Mouse (Mus musculus): Measurements from ENCODE around the gene Asic2. TPM values are rescaled to one million over a fixed set of nuclear protein-coding genes. Genes with fewer than 3 reads are reported as not detected.
A peak's percentile ranks its signal among the peaks of the same experiment; 100 is the strongest.

The Asic2 gene
- polyA plus RNA-seq, 1 experiment from 2014 or later: 0.47 TPM

GRCm38 (mm10) chr11:81780596-81780995 is 187.7 kb downstream of the Asic2 start:
- no peak for ATAC-seq (ENCODE audit: low FRiP score, low TSS enrichment)
- H3K9me3 ChIP-seq (ENCODE audit: control insufficient read depth, low read length): no peaks in the 10 kb centered on the region
- 78% methylated on average over 2 of the region's 2 CpGs for WGBS

DNA sequence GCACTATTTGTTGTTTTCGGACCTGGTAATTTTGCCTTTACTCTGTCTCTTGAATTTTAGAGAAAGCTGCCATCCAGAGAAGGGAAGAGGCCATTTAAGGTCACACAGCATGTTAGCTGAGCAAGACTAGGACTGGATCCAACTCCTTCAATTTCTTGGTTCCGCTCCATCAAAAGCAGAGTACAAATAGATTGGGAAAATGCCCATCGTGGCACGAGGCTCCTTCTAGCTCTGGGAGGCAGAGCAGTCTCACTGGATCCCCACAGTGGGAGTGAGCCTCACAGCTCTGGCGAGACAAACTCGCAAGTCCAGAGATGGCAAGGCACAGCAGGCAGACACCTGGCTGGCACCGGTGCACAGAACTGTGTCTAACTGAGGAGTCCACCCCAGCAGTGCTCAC is 188.4 kb downstream of the Asic2 start:
- Histone ChIP-seq H3K9ac (ENCODE audit: low read length) (no peak overlapping the region), H3K9me3 (ENCODE audit: control insufficient read depth, low read length) (no peaks in the 10 kb centered on the region), H3K27me3 (ENCODE audit: control insufficient read depth, insufficient read depth, low read length) (no peaks in the 10 kb centered on the region), H3K27ac (replicated peaks) (no peak overlapping the region), H3K4me3 (ENCODE audit: low read depth, low read length) (no peak overlapping the region), H3K4me1 (replicated peaks; ENCODE audit: control insufficient read depth, insufficient read depth) (no peaks in the 10 kb centered on the region), H3K4me2 (replicated peaks; ENCODE audit: low read depth) (no peak overlapping the region), H3K36me3 (ENCODE audit: control insufficient read depth, insufficient read depth, low read length) (no peaks in the 10 kb centered on the region)
- WGBS: 70% methylated on average over 7 of the region's 7 CpGs
- TF ChIP-seq CTCF (IDR thresholded peaks at IDR 0.05; ENCODE audit: low read depth) (no peak), EP300 (optimal IDR thresholded peaks at IDR 0.05) (no peak)
- DNase-seq (ENCODE audit: low spot score) (no peak), ATAC-seq (ENCODE audit: low FRiP score, low TSS enrichment) (no peak)

More at GRCm38 (mm10) chr11:81780596-81780995, 187.7 kb downstream of the Asic2 start:
- Histone ChIP-seq H3K9ac (ENCODE audit: low read length) (no peak overlapping the region), H3K36me3 (ENCODE audit: control insufficient read depth, insufficient read depth, low read length) (no peaks in the 10 kb centered on the region), H3K27ac (replicated peaks) (no peak overlapping the region), H3K4me2 (replicated peaks; ENCODE audit: low read depth) (no peak overlapping the region), H3K4me3 (ENCODE audit: low read depth, low read length) (no peak overlapping the region), H3K4me1 (replicated peaks; ENCODE audit: control insufficient read depth, insufficient read depth) (no peaks in the 10 kb centered on the region), H3K27me3 (ENCODE audit: control insufficient read depth, insufficient read depth, low read length) (no peaks in the 10 kb centered on the region)
- no peak for DNase-seq (ENCODE audit: low spot score)
- TF ChIP-seq EP300 (optimal IDR thresholded peaks at IDR 0.05): no peak
- no peak for TF ChIP-seq CTCF (IDR thresholded peaks at IDR 0.05; ENCODE audit: low read depth)

DNA sequence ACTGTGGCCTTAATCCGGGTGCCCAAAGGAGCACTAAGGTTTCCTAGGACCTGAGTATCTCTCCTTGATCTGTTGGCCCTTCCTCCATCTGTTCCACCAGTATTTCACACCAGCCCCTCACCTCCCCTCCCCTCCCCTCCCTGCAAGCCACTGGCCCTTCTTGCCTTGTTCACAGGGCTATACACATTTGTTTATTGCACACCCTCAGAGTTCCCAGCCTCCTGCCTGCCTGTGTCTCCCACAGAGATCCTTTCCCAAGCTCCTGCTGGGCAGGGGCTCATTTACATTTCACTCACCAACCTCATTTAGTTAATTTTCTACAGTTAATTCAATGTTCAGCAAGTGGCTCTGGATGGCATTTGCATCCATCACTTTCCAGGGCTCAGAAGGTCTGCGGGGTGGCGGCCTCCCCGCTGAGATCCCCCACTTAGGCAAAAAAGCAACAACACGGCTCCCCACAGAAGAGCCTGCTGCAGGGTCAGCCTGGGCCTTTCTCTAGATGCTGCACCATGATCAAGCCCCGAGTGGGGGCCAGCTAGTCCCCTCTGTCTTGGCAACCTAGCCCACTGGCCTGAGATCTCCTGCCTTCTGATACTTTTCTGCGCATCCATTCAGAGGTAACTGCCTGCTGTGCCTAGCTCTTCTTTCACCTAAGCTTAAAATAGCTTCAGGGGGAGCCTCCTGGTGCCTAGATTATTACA is 196.9 kb downstream of the Asic2 start:
- Histone ChIP-seq H3K9me3 (ENCODE audit: control insufficient read depth, low read length) (no peaks in the 10 kb centered on the region), H3K27ac (replicated peaks) (no peak overlapping the region), H3K4me1 (replicated peaks; ENCODE audit: control insufficient read depth, insufficient read depth) (no peaks in the 10 kb centered on the region), H3K9ac (ENCODE audit: low read length) (no peak overlapping the region), H3K4me2 (replicated peaks; ENCODE audit: low read depth) (no peak overlapping the region), H3K27me3 (ENCODE audit: control insufficient read depth, insufficient read depth, low read length) (no peaks in the 10 kb centered on the region), H3K4me3 (ENCODE audit: low read depth, low read length) (no peak overlapping the region), H3K36me3 (ENCODE audit: control insufficient read depth, insufficient read depth, low read length) (no peaks in the 10 kb centered on the region)
- ATAC-seq (ENCODE audit: low FRiP score, low TSS enrichment) (no peak), DNase-seq (ENCODE audit: low spot score) (no peak)
- 25% methylated on average over 7 of the region's 7 CpGs for WGBS
- TF ChIP-seq CTCF (IDR thresholded peaks at IDR 0.05; ENCODE audit: low read depth) (no peak), EP300 (optimal IDR thresholded peaks at IDR 0.05) (no peak)

DNA sequence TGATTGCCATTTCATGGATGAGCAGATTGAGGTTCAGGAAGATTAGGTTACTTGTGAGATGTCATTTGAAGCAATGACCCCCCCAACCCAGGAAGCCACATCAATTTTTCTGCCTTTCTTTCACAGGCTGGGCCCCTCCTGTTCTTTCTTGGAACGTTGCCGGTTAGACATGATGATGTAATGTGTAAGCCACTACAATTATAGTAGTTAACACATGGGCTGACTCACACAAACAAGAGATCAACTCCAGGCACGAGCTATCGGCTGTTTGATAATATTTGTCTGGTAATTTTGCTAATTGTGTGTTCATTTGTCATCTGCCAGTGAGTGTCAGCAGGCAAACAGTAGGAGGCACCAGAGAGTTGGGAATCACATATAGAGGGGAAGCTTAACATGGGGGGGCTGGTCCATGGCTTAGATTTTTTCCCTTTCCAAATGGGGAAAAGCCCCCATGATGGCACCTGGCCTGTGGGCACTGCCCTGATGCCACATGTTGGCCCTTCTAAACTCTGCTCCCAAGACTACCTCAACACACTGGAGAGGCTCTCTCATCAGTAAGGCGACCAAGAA is 198.5 kb downstream of the Asic2 start:
- Histone ChIP-seq H3K4me1 (replicated peaks; ENCODE audit: control insufficient read depth, insufficient read depth) (no peaks in the 10 kb centered on the region), H3K27ac (replicated peaks) (no peak overlapping the region), H3K4me3 (ENCODE audit: low read depth, low read length) (no peak overlapping the region), H3K27me3 (ENCODE audit: control insufficient read depth, insufficient read depth, low read length) (no peaks in the 10 kb centered on the region), H3K4me2 (replicated peaks; ENCODE audit: low read depth) (no peak overlapping the region), H3K9me3 (ENCODE audit: control insufficient read depth, low read length) (no peaks in the 10 kb centered on the region), H3K36me3 (ENCODE audit: control insufficient read depth, insufficient read depth, low read length) (no peaks in the 10 kb centered on the region), H3K9ac (ENCODE audit: low read length) (no peak overlapping the region)
- ATAC-seq (ENCODE audit: low FRiP score, low TSS enrichment): no peak
- TF ChIP-seq EP300 (optimal IDR thresholded peaks at IDR 0.05) (no peak), CTCF (IDR thresholded peaks at IDR 0.05; ENCODE audit: low read depth) (peak; percentile 28; the same call in 1 of the 2 replicates)
- DNase-seq (ENCODE audit: low spot score): no peak
- 48% methylated on average over 5 of the region's 5 CpGs for WGBS

DNA sequence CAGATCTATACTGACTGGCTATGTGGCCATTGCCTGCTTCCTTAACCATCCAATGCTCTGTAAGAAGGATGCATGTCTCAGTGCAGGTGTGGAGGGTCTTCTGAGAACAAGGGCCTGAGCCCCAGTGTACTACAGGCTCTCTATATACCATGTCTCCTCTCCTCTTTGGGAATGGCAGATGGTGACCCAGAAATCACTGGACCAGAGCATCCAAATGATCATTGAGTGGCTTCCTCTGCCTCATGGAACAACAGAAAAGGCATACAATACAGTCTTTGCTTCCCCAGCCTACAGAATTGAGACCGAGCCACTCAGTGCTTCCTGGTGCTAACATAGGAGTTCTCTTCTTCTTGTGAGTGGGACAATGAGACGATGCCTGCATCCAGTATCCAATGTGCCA is 200.0 kb downstream of the Asic2 start:
- Histone ChIP-seq H3K9me3 (ENCODE audit: control insufficient read depth, low read length) (no peaks in the 10 kb centered on the region), H3K4me3 (ENCODE audit: low read depth, low read length) (no peak overlapping the region), H3K36me3 (ENCODE audit: control insufficient read depth, insufficient read depth, low read length) (no peaks in the 10 kb centered on the region), H3K27me3 (ENCODE audit: control insufficient read depth, insufficient read depth, low read length) (no peaks in the 10 kb centered on the region), H3K27ac (replicated peaks) (no peak overlapping the region), H3K4me2 (replicated peaks; ENCODE audit: low read depth) (no peak overlapping the region), H3K4me1 (replicated peaks; ENCODE audit: control insufficient read depth, insufficient read depth) (no peaks in the 10 kb centered on the region), H3K9ac (ENCODE audit: low read length) (no peak overlapping the region)
- WGBS: 71% methylated on average over 2 of the region's 2 CpGs
- ATAC-seq (ENCODE audit: low FRiP score, low TSS enrichment) (0 out of 2 replicates have a peak, but pooled peaks have one; percentile 15), DNase-seq (ENCODE audit: low spot score) (no peak)
- TF ChIP-seq EP300 (optimal IDR thresholded peaks at IDR 0.05) (no peak), CTCF (IDR thresholded peaks at IDR 0.05; ENCODE audit: low read depth) (no peak)

- Histone ChIP-seq H3K4me2 (replicated peaks; ENCODE audit: low read depth) (no peak overlapping the region), H3K27ac (replicated peaks) (no peak overlapping the region), H3K36me3 (ENCODE audit: control insufficient read depth, insufficient read depth, low read length) (no peaks in the 10 kb centered on the region), H3K27me3 (ENCODE audit: control insufficient read depth, insufficient read depth, low read length) (no peaks in the 10 kb centered on the region), H3K9ac (ENCODE audit: low read length) (no peak overlapping the region), H3K4me3 (ENCODE audit: low read depth, low read length) (no peak overlapping the region), H3K4me1 (replicated peaks; ENCODE audit: control insufficient read depth, insufficient read depth) (no peaks in the 10 kb centered on the region), H3K9me3 (ENCODE audit: control insufficient read depth, low read length) (no peaks in the 10 kb centered on the region)
- 44% methylated on average over 1 of the region's 1 CpGs for WGBS
- TF ChIP-seq EP300 (optimal IDR thresholded peaks at IDR 0.05) (no peak), CTCF (IDR thresholded peaks at IDR 0.05; ENCODE audit: low read depth) (no peak)
- ATAC-seq (ENCODE audit: low FRiP score, low TSS enrichment) (0 out of 2 replicates have a peak, but pooled peaks have one; percentile 15), DNase-seq (ENCODE audit: low spot score) (no peak)
These were observed 200.5 kb downstream of the Asic2 start for GRCm38 (mm10) chr11:81767781-81768180.

Data from stomach, postnatal 0 days (tissue).